Mouse (Mus musculus): Measurements from ENCODE around the gene Zap70.

DNA sequence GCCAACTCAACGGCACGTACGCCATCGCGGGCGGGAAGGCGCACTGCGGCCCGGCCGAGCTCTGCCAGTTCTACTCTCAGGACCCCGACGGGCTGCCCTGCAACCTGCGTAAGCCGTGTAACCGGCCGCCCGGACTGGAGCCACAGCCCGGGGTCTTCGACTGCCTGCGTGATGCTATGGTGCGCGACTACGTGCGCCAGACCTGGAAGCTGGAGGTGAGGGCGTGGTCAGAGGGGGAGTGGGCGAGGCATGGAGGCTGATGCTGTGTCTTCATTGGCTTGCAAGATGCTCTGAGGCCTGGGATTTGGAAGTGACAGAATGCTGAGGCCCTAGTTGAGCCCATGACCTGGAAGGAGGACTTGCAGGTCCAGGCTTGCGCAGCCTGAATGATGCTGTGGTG lies 9.4 kb downstream of the Zap70 start:
- no peak for TF ChIP-seq GATA1 (IDR thresholded peaks at IDR 0.05; ENCODE audit: borderline replicate concordance, low read length)
- no peak for TF ChIP-seq CTCF (IDR thresholded peaks at IDR 0.05; ENCODE audit: low read depth, low read length)
- no peak for TF ChIP-seq GATA2 (IDR thresholded peaks at IDR 0.05; ENCODE audit: borderline replicate concordance, low read depth, low read length)
- no peak for TF ChIP-seq TAL1 (conservative IDR thresholded peaks at IDR 0.05; ENCODE audit: low read depth, low read length)
- no peak for TF ChIP-seq POLR2AphosphoS5 (IDR thresholded peaks at IDR 0.05; ENCODE audit: insufficient replicate concordance, low read depth, low read length)
